Mouse (Mus musculus) naive thymus-derived CD4-positive, alpha-beta T cell, adult 2 months (primary cell): ENCODE measurements at regions not wholly inside any gene's neighbourhood (a gene's known extent, or its start where the extent isn't known, plus 50 kb on each side); places are given as distances from the start of the nearest gene placed in this dataset.

ENCODE experiments used
- DNase-seq: peaks from one replicate; pipeline ENCODE4 v3.0.0-alpha.2; 2011; ENCODE audit warnings: low read depth

GRCm38 (mm10) chr15:95714408-95714807, 58.6 kb upstream of the Dbx2 start:
- DNase-seq, result peak; percentile 18

GRCm38 (mm10) chr15:95715941-95716340, 60.2 kb upstream of the Dbx2 start:
- DNase-seq, result no peak

- DNase-seq, result peak; percentile 61
These were observed 66.9 kb upstream of the Ano6 start for GRCm38 (mm10) chr15:95723699-95724098.

- peak; percentile 72 for DNase-seq
These were observed 64.8 kb upstream of the Ano6 start for GRCm38 (mm10) chr15:95725866-95726265.

- no peak for DNase-seq
These were observed 64.1 kb upstream of the Ano6 start for GRCm38 (mm10) chr15:95726516-95726915.

- DNase-seq, result no peak
These were observed 54.9 kb upstream of the Ano6 start for GRCm38 (mm10) chr15:95735746-95736145.
